In the genomic region with DNA sequence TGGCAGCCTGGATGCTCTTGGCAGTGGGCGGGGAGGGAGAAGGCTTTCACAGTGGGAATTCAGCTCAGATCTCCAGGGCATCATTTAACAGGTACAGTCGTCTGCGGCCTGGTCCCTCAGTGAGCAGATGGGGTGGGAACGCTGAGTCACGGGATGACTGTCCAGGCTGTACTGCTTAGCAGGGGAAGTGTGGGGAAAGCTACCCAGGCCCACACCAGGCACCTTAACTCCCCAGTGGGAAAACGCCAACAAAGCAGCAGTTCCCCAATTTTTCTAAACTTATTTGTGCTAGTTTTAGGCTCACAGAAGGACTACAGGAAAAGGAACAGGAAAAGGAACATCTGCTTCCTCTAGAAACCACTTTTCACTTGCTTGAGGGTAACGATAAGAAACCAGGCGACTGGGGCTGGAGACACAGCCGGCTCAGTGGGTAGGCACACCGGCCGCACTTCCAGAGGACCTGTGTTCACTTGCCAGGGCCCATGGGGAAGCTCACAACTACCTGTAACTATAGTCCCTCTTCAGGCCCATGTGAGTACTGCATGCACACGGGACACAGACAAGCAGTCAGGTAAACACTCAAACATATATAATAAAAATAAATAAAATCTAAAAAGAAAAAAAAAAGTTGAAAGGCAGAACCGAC, we compare ENCODE assay signal across 8 mouse cellular contexts.
DNase-seq lines count a peak whose midpoint lies in the region; ATAC-seq and TF ChIP-seq lines count a peak whose summit lies in the region.

No protein-coding gene starts in this region.

- no peak overlapping the region for H3K4me3 ChIP-seq in gastrocnemius, adult 2 months
- H3K4me3 ChIP-seq in lung, embryonic 14.5 days (ENCODE audit: low read depth, low read length) = no peak overlapping the region
- no peak overlapping the region for H3K4me3 ChIP-seq in ES-E14 (ENCODE audit: insufficient read depth in 1 of 2, low read depth in 1 of 2, low read length in 2 of 2, poor library complexity in 1 of 2, severe bottlenecking in 1 of 2)
- H3K4me3 ChIP-seq in liver, embryonic 16.5 days (ENCODE audit: low read depth, low read length) = no peak overlapping the region
- no peak overlapping the region for H3K4me3 ChIP-seq in midbrain, embryonic 15.5 days

- TF ChIP-seq CTCF in gastrocnemius, adult 2 months (IDR thresholded peaks at IDR 0.05) = peak; percentile 25; the same call in 1 of the 2 replicates
- peak; percentile 43; the same call in 1 of the 2 replicates for TF ChIP-seq CTCF in lung, embryonic 14.5 days (IDR thresholded peaks at IDR 0.05; ENCODE audit: low read depth)

- H3K4me2 ChIP-seq in lung, embryonic 14.5 days = no peak overlapping the region
- H3K4me2 ChIP-seq in liver, embryonic 16.5 days (ENCODE audit: low read depth, low read length) = no peak overlapping the region
- no peak overlapping the region for H3K4me2 ChIP-seq in midbrain, embryonic 15.5 days

- whole genome bisulfite sequencing in lung, embryonic 14.5 days = 85% methylated on average over 13 of the region's 13 CpGs
- 31% methylated on average over 13 of the region's 13 CpGs for WGBS in liver, embryonic 16.5 days (ENCODE audit: insufficient replicate concordance)
- WGBS in midbrain, embryonic 15.5 days = 90% methylated on average over 13 of the region's 13 CpGs

- no peaks in the 10 kb centered on the region for H3K27me3 ChIP-seq in lung, embryonic 14.5 days (ENCODE audit: insufficient read depth, low read length)
- no peaks in the 10 kb centered on the region for H3K27me3 ChIP-seq in liver, embryonic 16.5 days (ENCODE audit: control insufficient read depth, insufficient read depth, low read depth, low read length)
- H3K27me3 ChIP-seq in midbrain, embryonic 15.5 days (replicated peaks) = no peaks in the 10 kb centered on the region

- in situ Hi-C loops in ES-E14 (cut with MboI; ENCODE audit: low sequenced_read_pairs in 2 of 2, unreplicated experiment in 2 of 2) = no loop called here

- no peaks in the 10 kb centered on the region for H3K4me1 ChIP-seq in lung, embryonic 14.5 days (ENCODE audit: insufficient read depth)
- H3K4me1 ChIP-seq in ES-E14 (ENCODE audit: control insufficient read depth in 2 of 2, insufficient read depth in 2 of 2, low read length in 2 of 2, poor library complexity in 1 of 2) = no peaks in the 10 kb centered on the region; a peak in 1 of 4 replicates
- H3K4me1 ChIP-seq in liver, embryonic 16.5 days (ENCODE audit: control insufficient read depth, low read depth, low read length) = no peaks in the 10 kb centered on the region
- H3K4me1 ChIP-seq in midbrain, embryonic 15.5 days = no peaks in the 10 kb centered on the region

- no peak overlapping the region for H3K9ac ChIP-seq in lung, embryonic 14.5 days
- no peak overlapping the region for H3K9ac ChIP-seq in ES-E14 (ENCODE audit: insufficient read depth, low read depth, low read length, poor library complexity, severe bottlenecking)
- H3K9ac ChIP-seq in liver, embryonic 16.5 days (ENCODE audit: low read depth, low read length) = no peak overlapping the region
- H3K9ac ChIP-seq in midbrain, embryonic 15.5 days = no peak overlapping the region

- no peak overlapping the region for H3K27ac ChIP-seq in gastrocnemius, adult 2 months
- H3K27ac ChIP-seq in lung, embryonic 14.5 days (ENCODE audit: low read depth) = no peak overlapping the region
- H3K27ac ChIP-seq in ES-E14 (ENCODE audit: insufficient read depth, low read depth, low read length, poor library complexity, severe bottlenecking) = no peak overlapping the region
- no peak overlapping the region for H3K27ac ChIP-seq in liver, embryonic 16.5 days (ENCODE audit: low read length)
- no peak overlapping the region for H3K27ac ChIP-seq in midbrain, embryonic 15.5 days

- peaks cover 100% of the 10 kb centered on the region for H3K36me3 ChIP-seq in lung, embryonic 14.5 days (ENCODE audit: insufficient read depth)
- H3K36me3 ChIP-seq in ES-E14 (ENCODE audit: control insufficient read depth, insufficient read depth, low read length, poor library complexity, severe bottlenecking) = peaks cover 16% of the 10 kb centered on the region; the same call in 1 of the 2 replicates
- H3K36me3 ChIP-seq in liver, embryonic 16.5 days (ENCODE audit: control insufficient read depth, insufficient read depth) = peaks cover 23% of the 10 kb centered on the region
- no peaks in the 10 kb centered on the region for H3K36me3 ChIP-seq in midbrain, embryonic 15.5 days (replicated peaks)

- ATAC-seq in lung, embryonic 14.5 days (ENCODE audit: insufficient read depth) = no peak
- peak; percentile 32; the same call in 1 of the 2 replicates for ATAC-seq in liver, embryonic 16.5 days (ENCODE audit: low read depth)
- no peak for ATAC-seq in midbrain, embryonic 15.5 days (replicated peaks)

- intact Hi-C loops in gastrocnemius, adult 2 months (cut with DNase I) = no loop called here

- DNase-seq in gastrocnemius, adult 2 months = no peak
- no peak for DNase-seq in gastrocnemius, postnatal 25 days
- DNase-seq in lung, embryonic 14.5 days = no peak
- DNase-seq in lung, postnatal 10 days = no peak
- peak; percentile 36 for DNase-seq in ES-E14 (ENCODE audit: low read depth, low spot score)
- no peak for DNase-seq in layer of hippocampus, adult 8-10 months (ENCODE audit: low spot score in 2 of 2)

- H3K9me3 ChIP-seq in lung, embryonic 14.5 days (ENCODE audit: low read depth, low read length) = no peaks in the 10 kb centered on the region
- no peaks in the 10 kb centered on the region for H3K9me3 ChIP-seq in ES-E14 (ENCODE audit: control insufficient read depth, insufficient read depth, low read depth, low read length)
- H3K9me3 ChIP-seq in liver, embryonic 16.5 days (replicated peaks; ENCODE audit: control insufficient read depth, low read length) = no peaks in the 10 kb centered on the region
- no peaks in the 10 kb centered on the region for H3K9me3 ChIP-seq in midbrain, embryonic 15.5 days

TF ChIP-seq in ES-E14, 5 proteins besides CTCF, POLR2A, EP300 and RAD21:
- TF ChIP-seq ZC3H11A (IDR thresholded peaks at IDR 0.05; ENCODE audit: borderline replicate concordance, low read depth, low read length) (no peak), CHD2 (IDR thresholded peaks at IDR 0.05; ENCODE audit: low read depth, low read length) (no peak), MAFK (IDR thresholded peaks at IDR 0.05; ENCODE audit: insufficient read depth, low read depth, low read length) (no peak), HCFC1 (IDR thresholded peaks at IDR 0.05; ENCODE audit: borderline replicate concordance, insufficient read depth, low read length) (no peak), ZNF384 (IDR thresholded peaks at IDR 0.05; ENCODE audit: low read depth, low read length) (no peak)
